Mouse (Mus musculus) urinary bladder, postnatal 25 days (tissue): ENCODE measurements around the gene Esrra.
A peak's percentile ranks its signal among the peaks of the same experiment; 100 is the strongest.
"Not testable (repeated sequence)": the region's sequence is repeated elsewhere in the genome, so short reads cannot be mapped to it uniquely, and the experiment has no call there.

Experiments
- DNase-seq: peaks from one replicate; pipeline ENCODE4 v3.0.0; 2022; ENCODE audit warnings: low spot score

Gene Esrra

GRCm38 (mm10) chr19:6919876-6920740 lies 1.5 kb downstream of the Esrra start:
- DNase-seq: no peak

GRCm38 (mm10) chr19:6919431-6919830 lies 2.2 kb downstream of the Esrra start:
- DNase-seq: no peak

- no peak for DNase-seq
These were observed 3.3 kb downstream of the Esrra start for GRCm38 (mm10) chr19:6918321-6918720.

GRCm38 (mm10) chr19:6916496-6916895 lies 5.1 kb downstream of the Esrra start:
- DNase-seq: no peak

- DNase-seq: no peak
These were observed 6.3 kb downstream of the Esrra start for GRCm38 (mm10) chr19:6915276-6915675.

- DNase-seq: no peak
These were observed 7.1 kb downstream of the Esrra start for GRCm38 (mm10) chr19:6914540-6914939.

GRCm38 (mm10) chr19:6913991-6914390 lies 7.6 kb downstream of the Esrra start:
- DNase-seq: no peak

GRCm38 (mm10) chr19:6913036-6913435 lies 8.6 kb downstream of the Esrra start:
- no peak for DNase-seq

GRCm38 (mm10) chr19:6912205-6912970 lies 9.2 kb downstream of the Esrra start:
- no peak for DNase-seq

GRCm38 (mm10) chr19:6911101-6912074 lies 10.2 kb downstream of the Esrra start:
- no peak for DNase-seq

GRCm38 (mm10) chr19:6910306-6910705 lies 11.3 kb downstream of the Esrra start:
- DNase-seq: not testable (repeated sequence)

- DNase-seq: peak; percentile 74
These were observed 11.9 kb downstream of the Esrra start, which contains the start of the genes Trmt112 and Prdx5 for GRCm38 (mm10) chr19:6909507-6910289. Trmt112 (plus strand) TSS chr19:6909698. Prdx5 (minus strand) TSS chr19:6910106.

- no peak for DNase-seq
These were observed 12.6 kb downstream of the Esrra start for GRCm38 (mm10) chr19:6909021-6909420.

- no peak for DNase-seq
These were observed 13.6 kb downstream of the Esrra start for GRCm38 (mm10) chr19:6907811-6908540.

GRCm38 (mm10) chr19:6907094-6907493 lies 14.5 kb downstream of the Esrra start:
- DNase-seq: no peak

GRCm38 (mm10) chr19:6906199-6906598 lies 15.4 kb downstream of the Esrra start:
- no peak for DNase-seq

GRCm38 (mm10) chr19:6905498-6906159 lies 16.0 kb downstream of the Esrra start:
- DNase-seq: no peak

GRCm38 (mm10) chr19:6904846-6905245 lies 16.8 kb downstream of the Esrra start:
- DNase-seq: no peak

- no peak for DNase-seq
These were observed 18.6 kb downstream of the Esrra start for GRCm38 (mm10) chr19:6903031-6903430.

- no peak for DNase-seq
These were observed 22.0 kb downstream of the Esrra start for GRCm38 (mm10) chr19:6899641-6900040.
